Comparison of ENCODE assay signal across 14 mouse cellular contexts in genomic region chr9:47574710-47575414, GRCm38 (mm10). TPM values are rescaled to one million over a fixed set of nuclear protein-coding genes. Genes with fewer than 3 reads are reported as not detected.
A peak's percentile ranks its signal among the peaks of the same experiment; 100 is the strongest.
DNase-seq lines count a peak whose midpoint lies in the region; ATAC-seq and TF ChIP-seq lines count a peak whose summit lies in the region.
"Had no signal": no experiment of that assay in that cellular context is flagged by ENCODE, and none has a peak within 500 bp of the region (broad histone marks: within the 10 kb centered on the region; RNA-seq: fewer than 3 reads in every experiment).

No protein-coding gene starts in this region.

- H3K9me3 ChIP-seq in heart, embryonic 14.5 days (ENCODE audit: control insufficient read depth, low read length) = no peaks in the 10 kb centered on the region
- H3K9me3 ChIP-seq: limb, embryonic 15.5 days had no signal

- no peaks in the 10 kb centered on the region for H3K36me3 ChIP-seq in heart, embryonic 14.5 days (ENCODE audit: control insufficient read depth, insufficient read depth, low read length)
- no peaks in the 10 kb centered on the region for H3K36me3 ChIP-seq in heart, adult 2 months (ENCODE audit: control insufficient read depth, insufficient read depth, low read length)
- H3K36me3 ChIP-seq: limb, embryonic 15.5 days had no signal

- no peak for TF ChIP-seq EP300 in heart, adult 2 months (IDR thresholded peaks at IDR 0.05; ENCODE audit: insufficient read depth, low read depth, low read length)

- no peak for TF ChIP-seq CTCF in heart, adult 2 months (IDR thresholded peaks at IDR 0.05)

- TF ChIP-seq POLR2A in heart, adult 2 months (IDR thresholded peaks at IDR 0.05; ENCODE audit: insufficient read depth, low read depth, low read length) = no peak

- no peaks in the 10 kb centered on the region; the same call in 1 of the 2 replicates for H3K27me3 ChIP-seq in heart, embryonic 14.5 days (ENCODE audit: control insufficient read depth, insufficient read depth, low read length)
- no peaks in the 10 kb centered on the region for H3K27me3 ChIP-seq in heart, adult 2 months (ENCODE audit: control insufficient read depth, insufficient read depth, low read length)

- no peaks in the 10 kb centered on the region for H3K79me2 ChIP-seq in heart, adult 2 months (replicated peaks; ENCODE audit: control insufficient read depth, insufficient read depth, low read length)

- H3K4me2 ChIP-seq in heart, embryonic 14.5 days (ENCODE audit: low read length) = no peak overlapping the region
- H3K4me2 ChIP-seq: hindbrain, embryonic 14.5 days; limb, embryonic 15.5 days had no signal

- no peak overlapping the region for H3K4me3 ChIP-seq in heart, embryonic 14.5 days (ENCODE audit: control insufficient read depth in 1 of 2, insufficient read depth in 1 of 2, low read depth in 1 of 2, low read length in 2 of 2)
- no peak overlapping the region for H3K4me3 ChIP-seq in heart, adult 2 months
- H3K4me3 ChIP-seq: erythroblast, embryonic 14.5 days; limb, embryonic 15.5 days had no signal

- 0 out of 2 replicates have a peak, but pooled peaks have one; percentile 35 for ATAC-seq in heart, embryonic 14.5 days (ENCODE audit: insufficient number of reproducible peaks, insufficient read depth, low FRiP score, low read depth)

- DNase-seq in heart, adult 2 months = no peak
- DNase-seq in 3134 (ENCODE audit: extremely low read depth, insufficient read length, low spot score) = peak; percentile 73
- DNase-seq in cerebellum, adult 9-11 months = peak; percentile 50
- peak; percentile 37 for DNase-seq in kidney, postnatal 14 days
- DNase-seq in layer of hippocampus, adult 18-20 months (ENCODE audit: low spot score in 2 of 2) = no peak
- DNase-seq in left cerebral cortex, postnatal 4 days = no peak
- DNase-seq in thymus, postnatal 0 days (ENCODE audit: low spot score) = no peak
- DNase-seq: adrenal gland, postnatal 10 days; right cerebral cortex, postnatal 14 days; thymus, postnatal 14 days had no signal

- H3K4me1 ChIP-seq in heart, embryonic 14.5 days (ENCODE audit: control insufficient read depth in 2 of 2, insufficient read depth in 2 of 2, low read length in 2 of 2) = peaks cover 12 to 16% of the 10 kb centered on the region in 2 experiments
- no peaks in the 10 kb centered on the region for H3K4me1 ChIP-seq in heart, adult 2 months (ENCODE audit: control insufficient read depth, insufficient read depth, low read length)

- H3K9ac ChIP-seq in heart, embryonic 14.5 days (ENCODE audit: low read length) = no peak overlapping the region
- no peak overlapping the region for H3K9ac ChIP-seq in heart, adult 2 months (ENCODE audit: low read depth, low read length)
- H3K9ac ChIP-seq: hindbrain, embryonic 14.5 days; limb, embryonic 15.5 days had no signal

- no peak overlapping the region for H3K27ac ChIP-seq in heart, embryonic 14.5 days (replicated peaks in 1 of 2; ENCODE audit: control insufficient read depth in 1 of 2, insufficient read depth in 1 of 2, low read depth in 2 of 2, low read length in 2 of 2)
- no peak overlapping the region for H3K27ac ChIP-seq in heart, adult 2 months
- H3K27ac ChIP-seq: hindbrain, embryonic 14.5 days; limb, embryonic 15.5 days had no signal

- 36% methylated on average over 7 of the region's 7 CpGs for WGBS in heart, embryonic 14.5 days
- WGBS in heart, adult 2 months = 62% methylated on average over 7 of the region's 7 CpGs

- intact Hi-C loops in heart, adult 2 months (cut with DNase I) = no loop called here
- intact Hi-C loops in left cerebral cortex, postnatal 4 days (cut with DNase I) = no loop called here

RNA-seq across cellular contexts. Expression of gene Cadm1, which starts 44.9 kb away (rescaled TPM):
- polyA plus RNA-seq in heart, embryonic 14.5 days (2014; fragmentation: Nextera tagmentation; extraction: Ambion mirVana) = 14.7 and 16.5 TPM in 2 replicates
- total RNA-seq in heart, adult 2 months (2021) = 1 to 10 TPM; 1.6 to 2.4 TPM
- polyA plus RNA-seq in heart, adult 2 months (2012; rRNA removed) = 2.6 and 3.3 TPM in 2 replicates
- 100 to 1,000 TPM; 246 to 270 TPM for total RNA-seq in layer of hippocampus, adult 18-20 months (2021)
- total RNA-seq in left cerebral cortex, postnatal 4 days (2021) = 100 to 1,000 TPM; 235 to 290 TPM
- 7.8 and 9.0 TPM in 2 replicates for polyA plus RNA-seq in thymus, postnatal 0 days (2015; fragmentation: Nextera tagmentation; extraction: Ambion mirVana)

Comparison
In these comparisons a context has a peak if more than half of its experiments do, and no peak if none do; other contexts are left out.
1. DNase-seq: peak in 3134 (single experiment), cerebellum, adult 9-11 months (single experiment) and kidney, postnatal 14 days (single experiment); none in heart, adult 2 months (0 of 2), layer of hippocampus, adult 18-20 months (0 of 2), left cerebral cortex, postnatal 4 days (single experiment) and thymus, postnatal 0 days (single experiment).
2. RNA of gene Cadm1, which starts 44.9 kb away (total RNA-seq): 235 to 290 TPM in left cerebral cortex, postnatal 4 days and 246 to 270 TPM in layer of hippocampus, adult 18-20 months; 1.6 to 2.4 TPM in heart, adult 2 months; every median in the first group is over 10 times any median in the second.